Mouse (Mus musculus): ENCODE results near the gene Xcr1.
A peak's percentile ranks its signal among the peaks of the same experiment; 100 is the strongest.

Gene Xcr1

GRCm38 (mm10) chr9:123861929-123862328 is at the start of gene Xcr1:
TSS of gene Xcr1 (minus strand) at chr9:123862029.
- no peak for DNase-seq (ENCODE audit: low spot score in 2 of 2)

- peak; percentile 70 to 80 for DNase-seq (ENCODE audit: low spot score in 2 of 2)
Measured at GRCm38 (mm10) chr9:123872049-123872448, 10.2 kb upstream of the Xcr1 start.

GRCm38 (mm10) chr9:123869167-123869784 is 7.4 kb upstream of the Xcr1 start:
- no peak for DNase-seq (ENCODE audit: low spot score in 2 of 2)

GRCm38 (mm10) chr9:123863641-123864040 is 1.8 kb upstream of the Xcr1 start:
- DNase-seq (ENCODE audit: low spot score in 2 of 2) = no peak

- DNase-seq (ENCODE audit: low spot score in 2 of 2) = no peak
Measured at GRCm38 (mm10) chr9:123862895-123863616, 1.2 kb upstream of the Xcr1 start.

- DNase-seq (ENCODE audit: low spot score in 2 of 2) = no peak
Measured at GRCm38 (mm10) chr9:123856836-123857235, 5.0 kb downstream of the Xcr1 start.

- no peak for DNase-seq (ENCODE audit: low spot score in 2 of 2)
Measured at GRCm38 (mm10) chr9:123852449-123853390, 9.1 kb downstream of the Xcr1 start.

- peak; percentile 95 to 96 for DNase-seq (ENCODE audit: low spot score in 2 of 2)
Measured at GRCm38 (mm10) chr9:123851713-123852448, 9.9 kb downstream of the Xcr1 start, which contains the start of gene Fyco1. TSS of gene Fyco1 (minus strand) at chr9:123851899.

GRCm38 (mm10) chr9:123851062-123851712 is 10.6 kb downstream of the Xcr1 start:
- peak; percentile 45 to 84 for DNase-seq (ENCODE audit: low spot score in 2 of 2)

- DNase-seq (ENCODE audit: low spot score in 2 of 2) = peak in 1 of 2 experiments; percentile 25
Measured at GRCm38 (mm10) chr9:123850705-123851061, 11.1 kb downstream of the Xcr1 start.

- DNase-seq (ENCODE audit: low spot score in 2 of 2) = no peak
Measured at GRCm38 (mm10) chr9:123849976-123850695, 11.7 kb downstream of the Xcr1 start.

GRCm38 (mm10) chr9:123846490-123846889 is 15.3 kb downstream of the Xcr1 start:
- DNase-seq (ENCODE audit: low spot score in 2 of 2) = no peak

GRCm38 (mm10) chr9:123845120-123845519 is 16.7 kb downstream of the Xcr1 start:
- DNase-seq (ENCODE audit: low spot score in 2 of 2) = peak in 1 of 2 experiments; percentile 32

GRCm38 (mm10) chr9:123844468-123844867 is 17.4 kb downstream of the Xcr1 start:
- no peak for DNase-seq (ENCODE audit: low spot score in 2 of 2)

GRCm38 (mm10) chr9:123840243-123840642 is 21.6 kb downstream of the Xcr1 start:
- DNase-seq (ENCODE audit: low spot score in 2 of 2) = no peak

- peak; percentile 28 to 50 for DNase-seq (ENCODE audit: low spot score in 2 of 2)
Measured at GRCm38 (mm10) chr9:123835851-123836250, 26.0 kb downstream of the Xcr1 start.

GRCm38 (mm10) chr9:123828916-123829315 is 32.9 kb downstream of the Xcr1 start:
- DNase-seq (ENCODE audit: low spot score in 2 of 2) = no peak

- DNase-seq (ENCODE audit: low spot score in 2 of 2) = no peak
Measured at GRCm38 (mm10) chr9:123826631-123827030, 35.2 kb downstream of the Xcr1 start.

- no peak for DNase-seq (ENCODE audit: low spot score in 2 of 2)
Measured at GRCm38 (mm10) chr9:123818601-123819000, 43.2 kb downstream of the Xcr1 start.

- DNase-seq (ENCODE audit: low spot score in 2 of 2) = no peak
Measured at GRCm38 (mm10) chr9:123815996-123816395, 45.8 kb downstream of the Xcr1 start.
